Mouse (Mus musculus) G1E (cell line): ENCODE data around the gene Olfr105-ps.

ENCODE experiments used
- CTCF ChIP-seq: IDR thresholded peaks from 2 replicates; pipeline ENCODE4 v1.5.1; 2012; ENCODE audit warnings: low read depth, low read length, inconsistent platforms, mixed read lengths
- GATA1 ChIP-seq: IDR thresholded peaks from 2 replicates; pipeline ENCODE4 v1.6.1; 2012; ENCODE audit warnings: borderline replicate concordance, low read length, inconsistent platforms, mixed read lengths
- GATA2 ChIP-seq: IDR thresholded peaks from 2 replicates; pipeline ENCODE4 v1.6.1; 2012; ENCODE audit warnings: low read depth, low read length, inconsistent platforms, borderline replicate concordance

- TF ChIP-seq CTCF (no peak), GATA1 (no peak), GATA2 (no peak)
Observed at GRCm38 (mm10) chr17:37339598-37339997, 39.2 kb upstream of the Olfr105-ps start, which contains the start of gene Olfr103.
